Mouse (Mus musculus): Measurements from ENCODE around the gene Hs3st3a1.

The Hs3st3a1 gene

GRCm38 (mm10) chr11:64489587-64490433 is 54.7 kb downstream of the Hs3st3a1 start:
- no peak for DNase-seq

DNA sequence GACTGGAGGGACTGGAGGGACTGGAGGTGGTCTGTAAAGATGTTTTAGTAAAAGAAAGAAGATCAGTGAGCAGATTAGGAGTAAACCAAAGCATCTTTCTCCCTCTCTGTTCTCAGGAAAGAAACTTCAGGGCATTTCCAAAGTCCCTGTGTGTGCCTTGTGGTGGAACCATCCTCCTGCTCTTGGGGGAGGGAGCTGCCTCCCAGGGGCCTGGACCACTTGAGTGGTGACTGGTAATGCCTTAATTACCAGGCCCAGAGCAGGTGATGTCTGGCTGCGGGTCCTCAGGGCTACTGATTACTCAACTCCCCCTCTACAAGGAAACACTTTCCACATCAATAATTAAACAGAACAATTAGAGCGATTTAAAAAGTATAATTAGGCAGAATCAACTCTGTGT is 59.3 kb downstream of the Hs3st3a1 start:
- DNase-seq = no peak

- DNase-seq = no peak
These were observed 60.8 kb downstream of the Hs3st3a1 start for GRCm38 (mm10) chr11:64495935-64496334.

GRCm38 (mm10) chr11:64496677-64497076 is 61.5 kb downstream of the Hs3st3a1 start:
- no peak for DNase-seq

DNA sequence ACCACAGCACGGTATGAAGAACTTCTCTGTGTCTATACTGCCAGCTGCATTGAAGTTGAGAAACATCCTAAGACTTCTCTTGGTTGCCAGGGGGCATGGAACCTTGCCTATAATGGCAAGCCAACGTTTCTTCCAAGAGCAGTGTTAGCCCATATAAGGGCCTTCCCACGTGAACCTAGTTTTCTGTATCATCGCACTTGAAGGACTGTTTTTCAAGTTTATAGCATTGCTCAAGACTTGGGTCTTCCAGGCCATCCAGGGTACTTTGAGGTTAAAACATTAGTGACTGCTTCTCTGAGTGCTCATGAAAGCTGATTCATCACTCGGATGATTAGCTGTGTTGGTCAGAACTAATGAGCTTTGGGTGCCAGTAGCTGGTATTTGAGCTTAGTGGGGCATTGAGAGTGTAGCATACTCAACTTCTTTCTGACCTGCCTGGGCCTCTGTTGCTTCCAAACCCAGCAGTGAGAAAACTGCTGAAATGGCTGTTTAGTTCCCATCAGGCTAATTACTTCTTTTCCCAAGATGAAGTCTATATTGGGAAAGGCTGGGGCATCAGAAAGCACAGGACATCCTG is 65.5 kb downstream of the Hs3st3a1 start:
- no peak for DNase-seq

DNA sequence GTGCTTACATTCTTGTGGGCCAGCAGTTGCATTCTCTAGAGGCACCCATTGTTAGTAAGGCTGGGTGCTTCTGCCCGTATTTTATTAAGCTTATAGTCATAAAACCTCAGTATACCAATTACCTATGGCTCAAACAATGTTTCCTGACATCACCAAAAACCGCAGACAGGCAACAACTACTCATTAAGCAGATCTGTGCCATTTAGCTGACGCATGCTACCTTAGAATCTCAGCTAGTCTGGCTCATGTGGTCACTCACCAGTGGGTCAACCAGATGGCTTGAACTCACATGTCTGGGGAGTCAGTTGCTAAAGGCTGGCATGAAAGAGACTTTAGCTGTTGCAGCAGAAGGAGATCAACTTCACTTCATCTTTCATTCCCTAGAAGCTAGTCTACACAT is 67.9 kb downstream of the Hs3st3a1 start:
- no peak for DNase-seq

DNA sequence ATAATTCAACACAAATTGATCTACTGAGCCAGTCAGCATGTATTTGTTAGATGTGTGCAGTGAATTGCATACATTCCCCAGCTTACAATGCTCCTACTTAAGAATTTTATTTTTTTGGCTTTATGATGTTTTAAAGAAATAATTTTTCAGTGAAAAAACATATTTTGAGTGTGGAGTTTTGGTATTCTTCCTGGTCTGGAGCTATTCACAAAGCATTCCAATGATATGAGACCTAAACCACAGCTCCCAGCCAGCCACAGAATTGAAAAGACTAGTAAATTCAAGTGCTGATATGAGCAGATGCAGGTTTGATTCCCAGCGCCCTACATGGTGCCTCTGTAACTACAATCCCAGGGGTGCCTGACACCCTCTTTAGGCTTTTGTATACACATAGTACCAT is 70.8 kb downstream of the Hs3st3a1 start:
- DNase-seq = no peak

DNA sequence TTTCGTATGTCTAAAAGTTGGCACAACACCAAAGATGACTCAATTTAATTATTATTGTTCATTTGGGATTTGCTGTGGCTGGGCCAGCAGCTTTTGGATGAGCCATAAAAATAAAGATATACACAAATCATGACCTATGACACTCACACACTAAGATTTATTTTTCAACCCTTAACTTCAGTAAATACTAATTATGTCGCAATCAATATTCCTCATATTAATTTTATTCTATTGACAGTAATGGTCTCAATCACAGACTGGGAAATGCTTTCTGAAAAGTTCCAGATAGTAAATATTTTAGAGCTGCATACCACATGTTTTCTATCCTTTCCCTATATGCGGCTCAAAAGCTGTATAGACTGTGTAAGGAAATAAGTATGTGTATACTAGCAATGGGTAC is 71.9 kb downstream of the Hs3st3a1 start:
- DNase-seq = no peak

DNA sequence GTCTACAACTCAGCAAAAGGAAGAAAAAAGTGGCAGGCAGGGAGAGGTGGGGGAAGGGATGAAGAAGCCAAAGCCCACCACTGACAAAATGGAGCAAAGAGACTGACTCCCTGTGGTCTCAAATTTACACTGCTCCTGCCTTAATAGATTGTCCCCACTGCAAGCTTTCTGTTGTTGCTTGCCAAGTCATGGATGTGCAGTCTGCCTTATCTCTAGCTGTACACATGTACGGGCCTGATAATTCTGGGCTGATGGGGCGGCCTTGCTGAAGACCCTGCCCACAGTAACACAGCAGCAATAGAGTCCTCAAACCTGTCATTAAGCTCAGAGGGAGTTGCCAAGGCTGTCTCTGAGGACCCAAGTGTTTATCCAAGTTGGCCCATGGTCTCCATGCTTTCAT is 74.0 kb downstream of the Hs3st3a1 start:
- no peak for DNase-seq

DNA sequence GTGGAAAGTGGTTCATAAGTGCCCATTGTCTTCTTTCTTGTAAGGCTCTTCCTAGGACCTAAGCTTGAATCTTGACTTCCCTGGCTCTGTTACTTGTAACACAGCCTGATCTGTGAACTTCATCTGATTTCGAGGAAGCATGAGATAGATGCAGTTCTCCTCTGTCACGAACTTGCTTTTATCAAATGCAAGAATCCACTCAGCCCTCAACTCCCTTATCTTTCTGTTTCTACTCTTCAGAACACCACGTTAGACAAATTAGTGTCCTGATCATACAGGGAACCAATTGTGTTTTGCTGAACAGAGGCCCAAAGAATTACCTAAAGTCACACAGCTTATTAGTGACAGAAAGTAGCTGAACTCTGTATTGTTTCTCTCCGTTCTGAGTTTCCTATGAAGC is 77.2 kb downstream of the Hs3st3a1 start:
- DNase-seq = no peak

DNA sequence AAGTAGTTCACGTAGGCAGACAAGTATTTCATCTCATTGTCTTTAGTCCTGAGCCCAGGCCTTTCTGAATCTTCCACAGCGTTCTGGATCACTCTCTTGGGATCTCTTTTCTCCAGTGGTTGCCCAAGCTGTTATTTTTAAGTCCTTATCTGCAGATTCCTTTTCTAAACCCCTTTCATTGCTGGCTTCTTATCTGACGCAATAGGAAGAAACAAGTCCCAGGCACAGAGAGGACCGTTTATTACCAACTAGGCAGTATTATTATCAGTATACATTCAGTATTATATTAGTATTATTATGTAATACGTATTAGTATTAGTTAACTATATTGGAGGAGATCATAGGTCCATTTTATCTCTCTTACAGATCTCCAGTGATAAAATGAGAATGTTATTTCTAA is 78.3 kb downstream of the Hs3st3a1 start:
- no peak for DNase-seq

DNA sequence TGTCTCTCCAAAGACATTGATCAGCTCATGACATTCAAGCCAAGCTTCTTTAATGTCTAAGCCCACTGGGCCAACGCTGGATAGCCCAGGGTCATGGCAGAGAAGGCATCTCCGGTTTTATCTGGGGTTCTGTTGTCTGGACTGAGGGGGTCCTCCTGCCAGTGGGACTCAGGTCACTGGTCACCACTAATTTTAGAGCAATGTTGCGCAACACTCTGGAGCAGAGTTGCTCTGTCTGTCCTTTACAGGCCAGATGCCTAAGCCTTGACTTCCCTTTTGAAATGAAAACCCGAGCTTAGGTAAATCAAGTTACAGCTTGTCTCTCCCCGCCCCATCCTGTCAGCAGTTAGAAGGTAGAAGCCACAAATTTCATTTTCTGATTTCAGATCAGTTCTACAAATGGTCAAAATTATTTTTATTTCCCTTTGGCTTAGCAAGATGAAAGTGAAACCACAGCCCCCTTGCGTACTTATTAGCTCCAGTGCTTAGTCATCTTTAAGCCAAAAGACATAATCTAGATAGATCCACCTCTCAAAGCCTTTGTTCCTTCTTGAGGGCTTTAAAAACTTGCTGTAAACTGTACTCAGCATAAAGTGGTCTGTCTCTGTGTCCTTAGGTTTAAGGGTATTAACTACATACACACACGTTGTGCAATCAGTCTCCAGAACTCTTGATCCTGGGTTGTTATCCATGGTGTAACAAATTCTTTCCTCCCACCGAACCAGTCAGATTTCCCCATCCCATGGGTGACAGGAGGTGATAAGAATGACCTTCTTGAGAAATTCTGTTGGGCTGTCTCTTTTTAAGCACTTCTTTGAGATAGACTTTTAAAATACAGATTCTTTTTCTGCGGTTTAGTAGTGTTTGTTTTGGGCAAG is 81.8 kb downstream of the Hs3st3a1 start:
- no peak for DNase-seq

- DNase-seq = no peak
These were observed 83.2 kb downstream of the Hs3st3a1 start for GRCm38 (mm10) chr11:64518146-64518841.

DNA sequence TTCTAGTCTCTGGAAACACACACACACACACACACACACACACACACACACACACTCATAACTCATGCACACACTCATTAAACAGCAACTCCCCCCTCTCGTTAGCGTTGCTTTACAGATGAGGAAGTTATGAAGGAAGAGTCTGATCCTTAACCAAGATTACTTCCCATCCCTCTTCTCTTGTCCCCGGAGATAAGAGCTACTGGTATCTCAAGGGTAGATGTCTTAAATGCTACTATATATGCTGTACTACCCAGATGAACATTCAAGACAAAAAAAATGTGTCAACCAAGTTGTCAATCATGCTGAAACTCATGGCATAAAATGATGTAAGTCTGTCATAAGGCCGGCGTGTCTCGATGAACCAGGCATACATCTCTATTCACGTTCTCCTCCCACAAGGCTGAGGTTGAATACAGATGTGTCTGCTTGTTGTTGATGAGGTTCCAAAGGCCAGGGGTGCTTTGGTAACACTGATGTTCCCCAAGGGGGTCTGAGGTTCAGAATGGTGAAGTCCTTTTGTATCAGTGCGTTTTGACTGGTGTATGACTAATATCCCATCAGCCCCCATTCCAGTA is 89.0 kb downstream of the Hs3st3a1 start:
- DNase-seq = no peak

DNA sequence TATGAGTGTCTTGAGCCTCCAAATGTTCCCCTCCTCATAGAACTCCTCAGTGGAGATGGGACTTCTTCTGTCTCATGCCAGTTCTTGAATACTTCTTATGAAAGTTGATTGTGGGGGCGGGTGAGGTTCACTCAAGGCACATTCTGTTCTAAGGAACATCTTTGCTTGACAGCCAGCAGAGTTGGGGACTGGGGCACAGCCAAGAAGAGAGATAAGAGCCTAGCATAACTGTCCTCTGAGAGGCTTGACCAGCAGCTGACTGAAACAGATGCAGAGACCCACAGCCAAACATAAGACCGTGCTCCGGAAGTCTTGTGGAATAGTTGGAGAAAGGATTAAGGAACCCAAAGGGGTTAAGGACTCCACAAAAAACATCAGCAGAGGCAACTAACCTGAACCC is 102.1 kb downstream of the Hs3st3a1 start:
- no peak for DNase-seq

DNA sequence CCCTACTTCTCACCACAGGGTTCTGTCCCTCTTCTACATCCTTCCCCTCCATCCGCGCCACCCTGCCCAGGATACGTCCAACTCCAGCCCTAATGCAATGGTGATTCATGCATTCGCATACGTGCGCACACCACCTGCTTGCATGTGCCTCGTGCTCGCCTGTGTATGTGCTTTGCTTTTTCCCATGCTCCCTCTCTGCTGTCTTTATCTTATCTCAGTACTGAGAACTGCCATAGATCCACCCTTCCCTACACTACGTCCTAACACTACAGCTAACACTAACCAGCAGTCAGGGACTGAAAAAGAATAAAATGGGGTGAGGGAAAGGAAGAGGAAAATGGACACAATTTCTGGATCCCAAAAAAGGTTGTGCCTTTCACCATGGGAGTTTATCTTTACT is 106.7 kb downstream of the Hs3st3a1 start:
- no peak for DNase-seq

- no peak for DNase-seq
These were observed 107.2 kb downstream of the Hs3st3a1 start for GRCm38 (mm10) chr11:64542335-64542734.

- no peak for DNase-seq
These were observed 108.1 kb downstream of the Hs3st3a1 start for GRCm38 (mm10) chr11:64543181-64543641.

- DNase-seq = no peak
These were observed 109.1 kb downstream of the Hs3st3a1 start for GRCm38 (mm10) chr11:64544236-64544635.

DNA sequence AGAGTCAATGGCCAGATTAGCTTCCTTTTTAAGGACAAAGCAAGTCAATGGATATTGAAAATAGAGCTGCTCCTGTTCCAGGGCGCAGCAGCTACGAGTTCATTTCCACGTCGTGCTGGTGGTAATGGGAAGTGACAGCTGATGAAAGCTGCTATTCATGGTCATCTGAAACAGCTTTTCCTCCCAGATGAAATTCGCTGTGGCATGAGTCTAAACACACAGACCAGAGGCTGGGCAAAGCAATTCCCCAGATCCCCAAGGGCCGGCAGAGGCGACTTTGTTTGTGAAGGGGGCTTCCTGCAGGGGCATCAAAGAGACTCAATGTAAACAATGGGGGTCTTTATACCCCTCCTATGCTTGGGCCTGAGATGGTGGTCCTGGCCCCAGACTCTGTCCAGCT is 114.2 kb downstream of the Hs3st3a1 start:
- DNase-seq = no peak

GRCm38 (mm10) chr11:64549955-64550354 is 114.8 kb downstream of the Hs3st3a1 start:
- DNase-seq = no peak

DNA sequence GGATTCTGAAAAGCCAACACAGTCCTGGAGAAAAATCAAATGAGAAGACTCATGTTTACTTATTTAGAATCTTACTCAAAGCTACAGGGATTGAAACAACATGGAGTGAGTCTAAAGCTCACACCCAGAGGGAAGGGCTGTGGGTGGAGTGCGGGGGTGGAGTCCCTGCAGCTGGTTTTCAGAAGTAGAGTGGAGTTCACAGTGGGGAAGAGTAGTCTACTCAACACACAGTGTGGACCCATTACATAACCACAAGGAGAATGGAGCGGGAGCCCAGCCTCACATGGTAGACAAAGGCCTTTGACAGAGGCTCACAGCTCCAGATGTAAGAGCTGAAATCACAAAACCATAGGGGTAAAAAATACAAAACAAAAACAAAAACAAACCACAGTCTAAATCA is 123.2 kb downstream of the Hs3st3a1 start:
- no peak for DNase-seq

DNA sequence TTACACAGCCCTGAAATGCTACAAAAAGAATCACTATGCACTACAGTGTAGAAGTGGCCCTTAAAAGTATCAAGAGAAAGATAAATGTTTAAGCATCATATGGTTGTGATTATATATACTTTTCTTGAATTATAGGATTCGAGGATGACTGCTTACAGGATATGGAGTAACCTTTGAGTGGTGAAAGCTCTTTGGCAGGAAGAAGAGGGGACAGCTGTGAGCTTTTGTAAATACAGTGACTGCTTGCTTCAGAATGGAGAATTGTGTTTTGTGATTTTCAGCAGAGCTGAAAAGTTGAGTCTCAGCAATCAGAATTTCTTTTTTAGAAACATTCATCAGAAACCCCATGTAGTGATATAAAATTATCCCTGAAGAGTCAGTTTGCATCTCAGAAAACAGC is 124.3 kb downstream of the Hs3st3a1 start:
- no peak for DNase-seq
